Mouse (Mus musculus): ENCODE data around the gene Mdm2.

Gene Mdm2

GRCm38 (mm10) chr10:117642491-117643262, 67.9 kb downstream of the Mdm2 start:
- DNase-seq (ENCODE audit: low spot score in 2 of 2): no peak

GRCm38 (mm10) chr10:117642201-117642450, 68.4 kb downstream of the Mdm2 start:
- no peak for DNase-seq (ENCODE audit: low spot score in 2 of 2)

- DNase-seq (ENCODE audit: low spot score in 2 of 2): no peak
Measured at GRCm38 (mm10) chr10:117641400-117642200, 69.0 kb downstream of the Mdm2 start.

- DNase-seq (ENCODE audit: low spot score in 2 of 2): no peak
Measured at GRCm38 (mm10) chr10:117640595-117641078, 69.9 kb downstream of the Mdm2 start.

- DNase-seq (ENCODE audit: low spot score in 2 of 2): no peak
Measured at GRCm38 (mm10) chr10:117639899-117640594, 70.5 kb downstream of the Mdm2 start.

- DNase-seq (ENCODE audit: low spot score in 2 of 2): no peak
Measured at GRCm38 (mm10) chr10:117639221-117639599, 71.3 kb downstream of the Mdm2 start.

Data from left cerebral cortex, adult 9 months (tissue).